Mouse (Mus musculus): Measurements from ENCODE around the gene Ubr3.

GRCm38 (mm10) chr2:70018236-70018635 is 121.2 kb downstream of the Ubr3 start:
- TF ChIP-seq CTCF (IDR thresholded peaks at IDR 0.05; ENCODE audit: low read depth) (no peak), EP300 (IDR thresholded peaks at IDR 0.05; ENCODE audit: low read depth) (no peak)
